Mouse (Mus musculus): Measurements from ENCODE around the gene Chst15. TPM values are rescaled to one million over a fixed set of nuclear protein-coding genes. Genes with fewer than 3 reads are reported as not detected.

Chst15 gene
- 5.0 and 5.9 TPM in 2 replicates for polyA plus RNA-seq (2015; fragmentation: Nextera tagmentation; extraction: Ambion mirVana)

- peak; percentile 52 for ATAC-seq (ENCODE audit: low read depth)
These were observed at the start of gene Chst15 for GRCm38 (mm10) chr7:132317036-132317541. Chst15 (minus strand) TSS chr7:132317228.

GRCm38 (mm10) chr7:132365703-132366384 lies 48.8 kb upstream of the Chst15 start:
- H3K4me3 ChIP-seq (ENCODE audit: low read depth, low read length) = no peak overlapping the region
- peaks cover 7% of the 10 kb centered on the region; the same call in 1 of the 2 replicates for H3K4me1 ChIP-seq (ENCODE audit: control insufficient read depth, low read depth, low read length)
- no peaks in the 10 kb centered on the region for H3K36me3 ChIP-seq (ENCODE audit: control insufficient read depth, insufficient read depth)
- 13% methylated on average over 5 of the region's 5 CpGs for WGBS (ENCODE audit: insufficient replicate concordance)
- no peaks in the 10 kb centered on the region for H3K9me3 ChIP-seq (replicated peaks; ENCODE audit: control insufficient read depth, low read length)
- H3K27ac ChIP-seq (ENCODE audit: low read length) = no peak overlapping the region
- 0 out of 2 replicates have a peak, but pooled peaks have one; percentile 21 for ATAC-seq (ENCODE audit: low read depth)
- no peaks in the 10 kb centered on the region for H3K27me3 ChIP-seq (ENCODE audit: control insufficient read depth, insufficient read depth, low read depth, low read length)
- no peak overlapping the region for H3K4me2 ChIP-seq (ENCODE audit: low read depth, low read length)
- H3K9ac ChIP-seq (ENCODE audit: low read depth, low read length) = no peak overlapping the region

More at GRCm38 (mm10) chr7:132317036-132317541, at the start of gene Chst15:
- peak within 1 kb of the TSS; percentile 69 for H3K4me2 ChIP-seq (ENCODE audit: low read depth, low read length)
- peak within 1 kb of the TSS; percentile 62 for H3K9ac ChIP-seq (ENCODE audit: low read depth, low read length)
- under 1% methylated on average over 34 of the region's 34 CpGs for WGBS (ENCODE audit: insufficient replicate concordance)
- H3K27me3 ChIP-seq (ENCODE audit: control insufficient read depth, insufficient read depth, low read depth, low read length) = peaks cover 25% of the 10 kb centered on the region
- peak within 1 kb of the TSS; percentile 80 for H3K27ac ChIP-seq (ENCODE audit: low read length)
- peaks cover 15% of the 10 kb centered on the region for H3K4me1 ChIP-seq (ENCODE audit: control insufficient read depth, low read depth, low read length)
- H3K36me3 ChIP-seq (ENCODE audit: control insufficient read depth, insufficient read depth) = no peaks in the 10 kb centered on the region
- peak within 1 kb of the TSS; percentile 67 for H3K4me3 ChIP-seq (ENCODE audit: low read depth, low read length)
- no peaks in the 10 kb centered on the region for H3K9me3 ChIP-seq (replicated peaks; ENCODE audit: control insufficient read depth, low read length)

GRCm38 (mm10) chr7:132365111-132365510 lies 48.1 kb upstream of the Chst15 start:
- Histone ChIP-seq H3K9me3 (replicated peaks; ENCODE audit: control insufficient read depth, low read length) (no peaks in the 10 kb centered on the region), H3K27ac (ENCODE audit: low read length) (no peak overlapping the region), H3K27me3 (ENCODE audit: control insufficient read depth, insufficient read depth, low read depth, low read length) (no peaks in the 10 kb centered on the region), H3K4me3 (ENCODE audit: low read depth, low read length) (no peak overlapping the region), H3K36me3 (ENCODE audit: control insufficient read depth, insufficient read depth) (no peaks in the 10 kb centered on the region), H3K4me1 (ENCODE audit: control insufficient read depth, low read depth, low read length) (peaks cover 7% of the 10 kb centered on the region; the same call in 1 of the 2 replicates), H3K9ac (ENCODE audit: low read depth, low read length) (no peak overlapping the region), H3K4me2 (ENCODE audit: low read depth, low read length) (no peak overlapping the region)
- ATAC-seq (ENCODE audit: low read depth) = no peak
- WGBS (ENCODE audit: insufficient replicate concordance) = 22% methylated on average over 5 of the region's 5 CpGs

GRCm38 (mm10) chr7:132364506-132364905 lies 47.5 kb upstream of the Chst15 start:
- Histone ChIP-seq H3K9ac (ENCODE audit: low read depth, low read length) (no peak overlapping the region), H3K27ac (ENCODE audit: low read length) (no peak overlapping the region), H3K4me2 (ENCODE audit: low read depth, low read length) (no peak overlapping the region), H3K4me3 (ENCODE audit: low read depth, low read length) (no peak overlapping the region), H3K27me3 (ENCODE audit: control insufficient read depth, insufficient read depth, low read depth, low read length) (no peaks in the 10 kb centered on the region), H3K9me3 (replicated peaks; ENCODE audit: control insufficient read depth, low read length) (no peaks in the 10 kb centered on the region), H3K4me1 (ENCODE audit: control insufficient read depth, low read depth, low read length) (peaks cover 7% of the 10 kb centered on the region; the same call in 1 of the 2 replicates), H3K36me3 (ENCODE audit: control insufficient read depth, insufficient read depth) (no peaks in the 10 kb centered on the region)
- WGBS (ENCODE audit: insufficient replicate concordance) = 24% methylated on average over 5 of the region's 5 CpGs
- ATAC-seq (ENCODE audit: low read depth) = no peak

GRCm38 (mm10) chr7:132360336-132360735 lies 43.3 kb upstream of the Chst15 start:
- Histone ChIP-seq H3K4me3 (ENCODE audit: low read depth, low read length) (no peak overlapping the region), H3K4me2 (ENCODE audit: low read depth, low read length) (no peak overlapping the region), H3K27ac (ENCODE audit: low read length) (no peak overlapping the region), H3K27me3 (ENCODE audit: control insufficient read depth, insufficient read depth, low read depth, low read length) (no peaks in the 10 kb centered on the region), H3K36me3 (ENCODE audit: control insufficient read depth, insufficient read depth) (no peaks in the 10 kb centered on the region), H3K9me3 (replicated peaks; ENCODE audit: control insufficient read depth, low read length) (no peaks in the 10 kb centered on the region), H3K9ac (ENCODE audit: low read depth, low read length) (no peak overlapping the region), H3K4me1 (ENCODE audit: control insufficient read depth, low read depth, low read length) (peaks cover 2% of the 10 kb centered on the region; the same call in 1 of the 2 replicates)
- 52% methylated on average over 4 of the region's 4 CpGs for WGBS (ENCODE audit: insufficient replicate concordance)
- no peak for ATAC-seq (ENCODE audit: low read depth)

GRCm38 (mm10) chr7:132358709-132359108 lies 41.7 kb upstream of the Chst15 start:
- 21% methylated on average over 4 of the region's 4 CpGs for WGBS (ENCODE audit: insufficient replicate concordance)

GRCm38 (mm10) chr7:132358250-132358649 lies 41.2 kb upstream of the Chst15 start:
- Histone ChIP-seq H3K27ac (ENCODE audit: low read length) (peak overlapping the region; percentile 45; the same call in 1 of the 2 replicates), H3K9ac (ENCODE audit: low read depth, low read length) (no peak overlapping the region)
- peak; percentile 19; the same call in 1 of the 2 replicates for ATAC-seq (ENCODE audit: low read depth)

More at GRCm38 (mm10) chr7:132358709-132359108, 41.7 kb upstream of the Chst15 start:
- Histone ChIP-seq H3K9ac (ENCODE audit: low read depth, low read length) (no peak overlapping the region), H3K4me1 (ENCODE audit: control insufficient read depth, low read depth, low read length) (no peaks in the 10 kb centered on the region; the same call in 1 of the 2 replicates), H3K4me3 (ENCODE audit: low read depth, low read length) (no peak overlapping the region), H3K4me2 (ENCODE audit: low read depth, low read length) (no peak overlapping the region), H3K9me3 (replicated peaks; ENCODE audit: control insufficient read depth, low read length) (no peaks in the 10 kb centered on the region), H3K27ac (ENCODE audit: low read length) (peak overlapping the region; percentile 48), H3K27me3 (ENCODE audit: control insufficient read depth, insufficient read depth, low read depth, low read length) (no peaks in the 10 kb centered on the region), H3K36me3 (ENCODE audit: control insufficient read depth, insufficient read depth) (no peaks in the 10 kb centered on the region)
- peak; percentile 45 for ATAC-seq (ENCODE audit: low read depth)

GRCm38 (mm10) chr7:132357841-132358237 lies 40.8 kb upstream of the Chst15 start:
- Histone ChIP-seq H3K4me2 (ENCODE audit: low read depth, low read length) (no peak overlapping the region), H3K4me1 (ENCODE audit: control insufficient read depth, low read depth, low read length) (no peaks in the 10 kb centered on the region; the same call in 1 of the 2 replicates), H3K4me3 (ENCODE audit: low read depth, low read length) (no peak overlapping the region), H3K36me3 (ENCODE audit: control insufficient read depth, insufficient read depth) (no peaks in the 10 kb centered on the region), H3K27ac (ENCODE audit: low read length) (no peak overlapping the region), H3K27me3 (ENCODE audit: control insufficient read depth, insufficient read depth, low read depth, low read length) (no peaks in the 10 kb centered on the region), H3K9ac (ENCODE audit: low read depth, low read length) (no peak overlapping the region), H3K9me3 (replicated peaks; ENCODE audit: control insufficient read depth, low read length) (no peaks in the 10 kb centered on the region)
- 50% methylated on average over 3 of the region's 3 CpGs for WGBS (ENCODE audit: insufficient replicate concordance)
- ATAC-seq (ENCODE audit: low read depth) = no peak

More at GRCm38 (mm10) chr7:132358250-132358649, 41.2 kb upstream of the Chst15 start:
- Histone ChIP-seq H3K4me1 (ENCODE audit: control insufficient read depth, low read depth, low read length) (no peaks in the 10 kb centered on the region; the same call in 1 of the 2 replicates), H3K36me3 (ENCODE audit: control insufficient read depth, insufficient read depth) (no peaks in the 10 kb centered on the region), H3K27me3 (ENCODE audit: control insufficient read depth, insufficient read depth, low read depth, low read length) (no peaks in the 10 kb centered on the region), H3K9me3 (replicated peaks; ENCODE audit: control insufficient read depth, low read length) (no peaks in the 10 kb centered on the region), H3K4me2 (ENCODE audit: low read depth, low read length) (no peak overlapping the region), H3K4me3 (ENCODE audit: low read depth, low read length) (no peak overlapping the region)
- WGBS (ENCODE audit: insufficient replicate concordance) = 42% methylated on average over 3 of the region's 3 CpGs

Measured in liver, embryonic 16.5 days (tissue).